Mouse (Mus musculus) midbrain, embryonic 10.5 days (tissue): ENCODE results near the gene Nup210l. TPM values are rescaled to one million over a fixed set of nuclear protein-coding genes. Genes with fewer than 3 reads are reported as not detected.

Experiments
- DNase-seq: peaks from one replicate; pipeline ENCODE4 v3.0.0-alpha.2; 2017; ENCODE audit warnings: low spot score
- H3K27ac ChIP-seq: fragments of 300-500 bp; sonication (generic); replicated peaks from 2 replicates; pipeline ENCODE4 v1.5.1; 2016; ENCODE audit warnings: mild to moderate bottlenecking
- H3K27me3 ChIP-seq: fragments of 300-500 bp; sonication (generic); 2 replicates; pipeline ENCODE4 v1.6.1; 2016; ENCODE audit warnings: low read depth, mild to moderate bottlenecking; ENCODE audit not compliant: poor library complexity, severe bottlenecking
- H3K36me3 ChIP-seq: fragments of 300-500 bp; sonication (generic); 2 replicates; pipeline ENCODE4 v1.6.1; 2016; ENCODE audit warnings: mild to moderate bottlenecking, moderate library complexity
- H3K4me1 ChIP-seq: fragments of 300-500 bp; sonication (generic); 2 replicates; pipeline ENCODE4 v1.6.1; 2016
- H3K4me3 ChIP-seq: fragments of 300-500 bp; sonication (generic); 2 replicates; pipeline ENCODE4 v1.5.1; 2016; ENCODE audit warnings: mild to moderate bottlenecking, moderate library complexity
- H3K9me3 ChIP-seq: fragments of 300-500 bp; sonication (generic); replicated peaks from 2 replicates; pipeline ENCODE4 v1.6.1; 2016; ENCODE audit warnings: mild to moderate bottlenecking
- WGBS: fragments of 180-500 bp; shearing (Covaris S2); methylation state at CpG from one replicate; pipeline ENCODE4 v1.1.7; 2016; 5-methylcytosine and 5-hydroxymethylcytosine counted together
- polyA plus RNA-seq: library from polyadenylated mRNA; unstranded; fragments of >200 nt; fragmentation: Nextera tagmentation; extraction: Ambion mirVana; gene quantifications from 2 replicates; pipeline ENCODE4 v1.2.1, GENCODE M21; 2016

Gene Nup210l
- polyA plus RNA-seq, 1 experiment from 2014 or later, result 0.43 TPM

GRCm38 (mm10) chr3:90197548-90197947 lies 93.6 kb downstream of the Nup210l start:
- Histone ChIP-seq H3K4me3 (no peak overlapping the region), H3K27me3 (no peaks in the 10 kb centered on the region), H3K36me3 (no peaks in the 10 kb centered on the region), H3K27ac (no peak overlapping the region), H3K4me1 (no peaks in the 10 kb centered on the region), H3K9me3 (no peaks in the 10 kb centered on the region)
- 90% methylated on average over 1 of the region's 1 CpGs for WGBS
- DNase-seq, result no peak

- WGBS, result 89% methylated on average over 1 of the region's 1 CpGs
- Histone ChIP-seq H3K4me1 (no peaks in the 10 kb centered on the region), H3K27ac (no peak overlapping the region), H3K36me3 (peaks cover 25% of the 10 kb centered on the region), H3K4me3 (no peak overlapping the region), H3K27me3 (no peaks in the 10 kb centered on the region), H3K9me3 (no peaks in the 10 kb centered on the region)
- no peak for DNase-seq
Observed at GRCm38 (mm10) chr3:90202884-90203283, 99.0 kb downstream of the Nup210l start.

GRCm38 (mm10) chr3:90203619-90204018 lies 99.7 kb downstream of the Nup210l start:
- no peaks in the 10 kb centered on the region for H3K9me3 ChIP-seq
- no peak overlapping the region for H3K27ac ChIP-seq
- WGBS, result 82% methylated on average over 5 of the region's 5 CpGs

GRCm38 (mm10) chr3:90204582-90204981 lies 100.7 kb downstream of the Nup210l start:
- no peak overlapping the region for H3K4me3 ChIP-seq

More at GRCm38 (mm10) chr3:90203619-90204018, 99.7 kb downstream of the Nup210l start:
- H3K27me3 ChIP-seq, result no peaks in the 10 kb centered on the region
- peaks cover 32% of the 10 kb centered on the region for H3K36me3 ChIP-seq
- no peak for DNase-seq
- H3K4me3 ChIP-seq, result no peak overlapping the region
- H3K4me1 ChIP-seq, result no peaks in the 10 kb centered on the region

GRCm38 (mm10) chr3:90208662-90209061 lies 104.7 kb downstream of the Nup210l start:
- no peaks in the 10 kb centered on the region for H3K9me3 ChIP-seq
- no peak overlapping the region for H3K4me3 ChIP-seq
- 85% methylated on average over 2 of the region's 2 CpGs for WGBS
- H3K27me3 ChIP-seq, result no peaks in the 10 kb centered on the region
- H3K4me1 ChIP-seq, result peaks cover 23% of the 10 kb centered on the region
- no peak overlapping the region for H3K27ac ChIP-seq
- DNase-seq, result no peak
- H3K36me3 ChIP-seq, result peaks cover 74% of the 10 kb centered on the region

More at GRCm38 (mm10) chr3:90204582-90204981, 100.7 kb downstream of the Nup210l start:
- H3K9me3 ChIP-seq, result no peaks in the 10 kb centered on the region
- H3K4me1 ChIP-seq, result no peaks in the 10 kb centered on the region
- no peak overlapping the region for H3K27ac ChIP-seq
- peaks cover 42% of the 10 kb centered on the region for H3K36me3 ChIP-seq
- no peaks in the 10 kb centered on the region for H3K27me3 ChIP-seq
- no peak for DNase-seq
- 95% methylated on average over 2 of the region's 2 CpGs for WGBS

GRCm38 (mm10) chr3:90209908-90210566 lies 106.1 kb downstream of the Nup210l start:
- 94% methylated on average over 5 of the region's 5 CpGs for WGBS
- no peak for DNase-seq
- H3K4me3 ChIP-seq, result no peak overlapping the region
- peaks cover 72% of the 10 kb centered on the region for H3K36me3 ChIP-seq
- H3K27ac ChIP-seq, result no peak overlapping the region
- no peaks in the 10 kb centered on the region for H3K27me3 ChIP-seq
- H3K4me1 ChIP-seq, result peaks cover 30% of the 10 kb centered on the region
- no peaks in the 10 kb centered on the region for H3K9me3 ChIP-seq

GRCm38 (mm10) chr3:90211475-90212398 lies 107.8 kb downstream of the Nup210l start:
- H3K27ac ChIP-seq, result no peak overlapping the region
- H3K36me3 ChIP-seq, result peaks cover 58% of the 10 kb centered on the region
- DNase-seq, result no peak
- H3K4me3 ChIP-seq, result peak overlapping the region; percentile 85
- WGBS, result 91% methylated on average over 13 of the region's 13 CpGs
- H3K9me3 ChIP-seq, result no peaks in the 10 kb centered on the region
- H3K27me3 ChIP-seq, result no peaks in the 10 kb centered on the region
- H3K4me1 ChIP-seq, result peaks cover 30% of the 10 kb centered on the region

GRCm38 (mm10) chr3:90212723-90213122 lies 108.8 kb downstream of the Nup210l start:
- no peaks in the 10 kb centered on the region for H3K27me3 ChIP-seq
- peaks cover 30% of the 10 kb centered on the region for H3K4me1 ChIP-seq
- H3K4me3 ChIP-seq, result peak overlapping the region; percentile 85
- peak overlapping the region; percentile 95 for H3K27ac ChIP-seq
- H3K36me3 ChIP-seq, result peaks cover 50% of the 10 kb centered on the region
- no peaks in the 10 kb centered on the region for H3K9me3 ChIP-seq
- no peak for DNase-seq
- 21% methylated on average over 5 of the region's 5 CpGs for WGBS

GRCm38 (mm10) chr3:90213377-90213866 lies 109.5 kb downstream of the Nup210l start, which contains the start of the genes Rps27 and Rab13:
Rps27 (minus strand) TSS chr3:90213651.
Rab13 (plus strand) TSS chr3:90213695.
- peaks cover 30% of the 10 kb centered on the region for H3K4me1 ChIP-seq
- under 1% methylated on average over 42 of the region's 42 CpGs for WGBS

GRCm38 (mm10) chr3:90213956-90214684 lies 110.2 kb downstream of the Nup210l start:
- no peaks in the 10 kb centered on the region for H3K9me3 ChIP-seq
- DNase-seq, result no peak

More at GRCm38 (mm10) chr3:90213377-90213866, 109.5 kb downstream of the Nup210l start, which contains the start of the genes Rps27 and Rab13:
- H3K27ac ChIP-seq, result peak within 1 kb of the TSS; percentile 95
- no peaks in the 10 kb centered on the region for H3K27me3 ChIP-seq
- no peaks in the 10 kb centered on the region for H3K9me3 ChIP-seq
- peaks cover 43% of the 10 kb centered on the region for H3K36me3 ChIP-seq
- peak within 1 kb of the TSS; percentile 85 for H3K4me3 ChIP-seq
- peak; percentile 91 for DNase-seq

GRCm38 (mm10) chr3:90215825-90216380 lies 112.0 kb downstream of the Nup210l start:
- H3K36me3 ChIP-seq, result peaks cover 19% of the 10 kb centered on the region
- no peaks in the 10 kb centered on the region for H3K27me3 ChIP-seq
- peaks cover 39% of the 10 kb centered on the region for H3K4me1 ChIP-seq
- DNase-seq, result no peak
- H3K9me3 ChIP-seq, result no peaks in the 10 kb centered on the region
- no peak overlapping the region for H3K4me3 ChIP-seq
- no peak overlapping the region for H3K27ac ChIP-seq
- WGBS, result 29% methylated on average over 1 of the region's 1 CpGs

More at GRCm38 (mm10) chr3:90213956-90214684, 110.2 kb downstream of the Nup210l start:
- Histone ChIP-seq H3K4me3 (peak overlapping the region; percentile 85), H3K27ac (peak overlapping the region; percentile 95), H3K4me1 (peaks cover 30% of the 10 kb centered on the region), H3K27me3 (no peaks in the 10 kb centered on the region), H3K36me3 (peaks cover 36% of the 10 kb centered on the region)
- 16% methylated on average over 12 of the region's 12 CpGs for WGBS

- H3K27ac ChIP-seq, result peak overlapping the region; percentile 87
- H3K27me3 ChIP-seq, result no peaks in the 10 kb centered on the region
- peaks cover 29% of the 10 kb centered on the region for H3K4me1 ChIP-seq
- H3K36me3 ChIP-seq, result peaks cover 21% of the 10 kb centered on the region
- H3K4me3 ChIP-seq, result peak overlapping the region; percentile 63
- 19% methylated on average over 6 of the region's 6 CpGs for WGBS
- H3K9me3 ChIP-seq, result no peaks in the 10 kb centered on the region
- DNase-seq, result peak; percentile 53
Observed at GRCm38 (mm10) chr3:90220088-90220487, 116.2 kb downstream of the Nup210l start.
